Mouse (Mus musculus) hindbrain, embryonic 12.5 days (tissue): ENCODE measurements around the gene Cyren. TPM values are rescaled to one million over a fixed set of nuclear protein-coding genes. Genes with fewer than 3 reads are reported as not detected.
A peak's percentile ranks its signal among the peaks of the same experiment; 100 is the strongest.

Experiments used
- ATAC-seq: fragments of 200-750 bp; cut with Nextera tagmentation; 2 replicates; pipeline ENCODE4 v1.8.0; 2017; ENCODE audit warnings: moderate TSS enrichment; ENCODE audit not compliant: low FRiP score
- H3K27ac ChIP-seq: fragments of 300-500 bp; sonication (generic); 2 replicates; pipeline ENCODE4 v1.5.1; 2016; ENCODE audit warnings: mild to moderate bottlenecking
- H3K27me3 ChIP-seq: fragments of 300-500 bp; sonication (generic); 2 replicates; pipeline ENCODE4 v1.6.1; 2016; ENCODE audit warnings: mild to moderate bottlenecking
- H3K36me3 ChIP-seq: fragments of 300-500 bp; sonication (generic); 2 replicates; pipeline ENCODE4 v1.6.1; 2016; ENCODE audit warnings: mild to moderate bottlenecking
- H3K4me1 ChIP-seq: fragments of 300-500 bp; sonication (generic); 2 replicates; pipeline ENCODE4 v1.6.1; 2016
- H3K4me2 ChIP-seq: fragments of 300-500 bp; sonication (generic); replicated peaks from 2 replicates; pipeline ENCODE4 v1.6.1; 2016; ENCODE audit warnings: mild to moderate bottlenecking
- H3K4me3 ChIP-seq: fragments of 300-500 bp; sonication (generic); 2 replicates; pipeline ENCODE4 v1.5.1; 2016; ENCODE audit warnings: mild to moderate bottlenecking
- H3K9ac ChIP-seq: fragments of 300-500 bp; sonication (generic); 2 replicates; pipeline ENCODE4 v1.6.1; 2016; ENCODE audit warnings: mild to moderate bottlenecking, moderate library complexity
- H3K9me3 ChIP-seq: fragments of 300-500 bp; sonication (generic); replicated peaks from 2 replicates; pipeline ENCODE4 v1.6.1; 2016; ENCODE audit warnings: mild to moderate bottlenecking
- WGBS: fragments of 180-500 bp; shearing (Covaris S2); methylation state at CpG from one replicate; pipeline ENCODE4 v1.1.7; 2016; 5-methylcytosine and 5-hydroxymethylcytosine counted together
- polyA plus RNA-seq: library from polyadenylated mRNA; unstranded; fragments of >200 nt; fragmentation: Nextera tagmentation; extraction: Ambion mirVana; gene quantifications from 2 replicates; pipeline ENCODE4 v1.2.1, GENCODE M21; 2016

Gene Cyren
- polyA plus RNA-seq, 1 experiment from 2014 or later = 14.4 TPM

DNA sequence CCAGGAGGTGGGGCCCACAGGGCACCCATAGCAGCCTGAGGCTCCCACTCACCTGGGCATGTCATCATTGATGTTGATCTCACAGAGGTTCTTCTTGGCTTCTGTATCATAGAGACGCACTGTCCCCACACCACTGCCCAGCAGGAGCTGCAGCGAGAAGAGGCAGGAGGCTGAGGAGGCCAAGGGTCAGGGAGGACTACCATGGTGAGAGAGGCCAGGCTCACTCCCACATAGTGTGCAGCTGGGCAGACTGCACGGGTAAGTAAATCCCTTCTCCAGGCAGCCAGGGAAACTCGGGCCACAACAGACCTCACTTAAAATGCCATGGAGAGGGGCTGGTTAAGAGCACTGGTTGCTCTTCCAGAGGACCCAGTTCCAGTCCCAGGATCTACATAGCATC is 11.3 kb upstream of the Cyren start:
- no peak overlapping the region for H3K4me3 ChIP-seq
- no peak overlapping the region for H3K27ac ChIP-seq
- peaks cover 16% of the 10 kb centered on the region for H3K4me1 ChIP-seq
- H3K9me3 ChIP-seq = no peaks in the 10 kb centered on the region
- WGBS = 56% methylated on average over 4 of the region's 4 CpGs
- no peaks in the 10 kb centered on the region for H3K27me3 ChIP-seq
- no peak overlapping the region for H3K9ac ChIP-seq
- no peak for ATAC-seq
- no peak overlapping the region for H3K4me2 ChIP-seq
- H3K36me3 ChIP-seq = peaks cover 62% of the 10 kb centered on the region

DNA sequence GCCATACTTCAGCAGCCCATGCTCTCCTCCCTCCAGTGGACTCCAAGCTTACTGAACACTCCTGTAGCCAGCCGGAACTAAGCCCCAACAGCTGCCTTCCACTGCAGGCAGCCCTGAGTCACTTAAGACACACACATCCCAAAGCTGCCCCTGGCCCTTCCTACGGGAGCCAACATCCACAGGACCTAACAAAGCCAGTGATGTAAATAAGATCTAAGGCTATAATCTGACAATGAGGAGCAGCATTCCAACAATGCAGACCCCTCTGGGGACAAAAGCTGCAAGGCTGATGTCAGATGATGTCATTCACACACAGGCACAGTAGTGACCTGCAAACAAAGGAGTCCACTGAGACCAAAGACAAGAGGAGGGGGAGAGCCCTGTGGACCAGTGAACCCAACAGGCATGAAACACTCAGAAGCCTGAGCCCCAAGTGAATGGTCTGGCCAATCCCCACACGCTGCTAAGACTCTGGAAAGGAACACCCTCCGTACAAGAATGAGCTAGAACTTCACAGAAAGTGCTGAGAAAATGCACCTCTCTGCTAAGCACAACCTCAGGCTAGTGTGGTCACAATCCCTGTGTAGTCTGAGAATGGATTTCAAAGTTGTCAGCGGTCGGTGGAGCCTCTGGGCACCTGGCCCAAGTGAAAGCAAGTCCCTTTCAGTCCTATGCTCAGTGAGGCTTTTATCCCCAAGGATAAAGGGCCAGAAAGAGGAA is 9.4 kb upstream of the Cyren start:
- Histone ChIP-seq H3K36me3 (peaks cover 61% of the 10 kb centered on the region), H3K27ac (peak overlapping the region; percentile 37; the same call in 1 of the 2 replicates), H3K4me3 (no peak overlapping the region), H3K27me3 (no peaks in the 10 kb centered on the region), H3K4me1 (peaks cover 16% of the 10 kb centered on the region), H3K9ac (peak overlapping the region; percentile 32; the same call in 1 of the 2 replicates), H3K9me3 (no peaks in the 10 kb centered on the region), H3K4me2 (no peak overlapping the region)
- 47% methylated on average over 6 of the region's 6 CpGs for WGBS
- peak; percentile 75 for ATAC-seq

DNA sequence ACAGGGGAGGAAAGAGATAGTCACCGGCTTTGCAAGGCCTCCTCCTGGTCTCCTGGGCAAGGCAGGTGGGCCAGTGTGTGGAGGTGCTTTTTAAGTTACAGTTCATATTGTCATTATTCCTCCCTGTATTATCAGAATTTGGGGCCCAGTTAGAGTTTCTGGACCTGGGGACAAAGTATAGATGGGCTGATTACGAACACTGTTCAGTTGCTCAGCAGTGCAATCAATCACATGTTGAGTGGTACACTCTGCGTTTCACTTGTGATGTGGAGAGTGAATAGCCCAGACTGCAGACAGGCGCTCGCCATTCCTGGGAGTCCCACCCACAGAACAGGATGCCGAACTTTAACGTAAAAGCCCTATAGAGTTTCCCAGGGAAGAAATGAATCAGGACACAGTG is 6.9 kb upstream of the Cyren start:
- Histone ChIP-seq H3K27ac (no peak overlapping the region), H3K4me1 (peaks cover 16% of the 10 kb centered on the region), H3K9me3 (no peaks in the 10 kb centered on the region), H3K9ac (no peak overlapping the region), H3K4me3 (no peak overlapping the region), H3K4me2 (no peak overlapping the region), H3K27me3 (no peaks in the 10 kb centered on the region), H3K36me3 (peaks cover 56% of the 10 kb centered on the region)
- WGBS = 92% methylated on average over 7 of the region's 7 CpGs
- ATAC-seq = no peak

DNA sequence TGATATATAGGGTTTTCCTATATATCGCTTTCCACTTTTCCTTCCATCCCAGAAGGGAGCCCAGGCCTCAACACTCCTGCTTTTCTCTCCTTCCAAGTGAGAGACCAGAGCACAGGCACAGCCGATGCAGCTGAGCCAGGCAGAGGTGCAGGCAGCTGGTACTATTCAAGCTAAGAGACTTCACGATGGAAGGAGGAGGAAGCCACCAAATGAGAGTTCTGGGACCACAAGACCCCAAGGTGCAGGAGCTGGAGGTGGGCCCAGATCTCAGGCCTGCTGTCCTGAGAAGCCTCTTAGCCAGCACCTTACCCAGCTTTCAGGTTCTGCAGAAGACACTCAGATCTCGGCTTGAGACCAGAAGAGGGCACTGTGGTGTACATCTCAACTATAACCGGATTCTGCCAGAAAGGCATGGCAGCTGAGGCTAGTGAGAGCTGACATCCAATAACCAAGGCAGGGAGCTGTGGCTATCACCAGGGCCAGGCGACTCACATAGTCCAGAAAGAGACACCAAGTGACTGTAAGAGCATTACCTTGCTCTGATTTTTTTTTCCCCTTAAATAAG is 2.1 kb upstream of the Cyren start:
- ATAC-seq = no peak
- H3K9ac ChIP-seq = no peak overlapping the region

DNA sequence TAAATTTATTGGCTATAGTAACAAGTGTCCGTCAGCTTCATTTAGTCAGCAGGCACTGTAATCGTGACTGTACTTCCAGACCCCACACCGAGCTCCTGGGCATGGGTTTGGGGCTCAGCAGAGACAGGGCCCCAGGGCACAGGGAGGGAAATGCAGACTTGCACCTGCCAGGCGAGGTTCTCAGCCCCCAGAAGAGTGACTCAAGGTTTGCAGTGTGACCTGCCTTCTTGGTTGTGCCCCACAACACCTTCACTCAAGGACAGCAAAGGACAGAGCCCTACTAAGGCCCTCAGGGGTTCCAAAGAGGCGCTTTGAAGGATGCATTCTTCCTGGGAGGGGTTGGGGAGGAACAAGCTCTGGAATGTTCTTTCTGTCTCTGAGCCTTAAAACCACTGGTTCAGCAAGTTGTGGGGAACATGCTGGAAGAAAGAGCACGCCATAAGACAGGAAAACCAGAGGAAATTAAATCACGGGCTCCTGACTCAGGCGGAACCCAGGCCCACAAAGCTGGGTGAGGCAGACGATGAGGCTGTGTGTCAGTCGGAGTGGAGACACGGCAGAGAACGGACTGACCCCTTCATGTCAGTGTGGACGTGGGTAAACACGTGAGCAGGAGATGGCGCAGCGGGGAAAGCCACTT is 1.4 kb upstream of the Cyren start:
- H3K36me3 ChIP-seq = peaks cover 35% of the 10 kb centered on the region
- H3K27ac ChIP-seq = no peak overlapping the region
- H3K9ac ChIP-seq = no peak overlapping the region
- H3K4me1 ChIP-seq = peaks cover 24% of the 10 kb centered on the region
- WGBS = 89% methylated on average over 16 of the region's 16 CpGs
- no peak for ATAC-seq
- H3K9me3 ChIP-seq = no peaks in the 10 kb centered on the region
- H3K4me2 ChIP-seq = no peak overlapping the region
- H3K4me3 ChIP-seq = no peak overlapping the region
- no peaks in the 10 kb centered on the region for H3K27me3 ChIP-seq

More for the DNA sequence above, 2.1 kb upstream of the Cyren start:
- H3K4me3 ChIP-seq = no peak overlapping the region
- 54% methylated on average over 6 of the region's 6 CpGs for WGBS
- peaks cover 39% of the 10 kb centered on the region for H3K36me3 ChIP-seq
- H3K4me1 ChIP-seq = peaks cover 20% of the 10 kb centered on the region
- no peak overlapping the region for H3K27ac ChIP-seq
- no peak overlapping the region for H3K4me2 ChIP-seq
- no peaks in the 10 kb centered on the region for H3K9me3 ChIP-seq
- H3K27me3 ChIP-seq = no peaks in the 10 kb centered on the region

DNA sequence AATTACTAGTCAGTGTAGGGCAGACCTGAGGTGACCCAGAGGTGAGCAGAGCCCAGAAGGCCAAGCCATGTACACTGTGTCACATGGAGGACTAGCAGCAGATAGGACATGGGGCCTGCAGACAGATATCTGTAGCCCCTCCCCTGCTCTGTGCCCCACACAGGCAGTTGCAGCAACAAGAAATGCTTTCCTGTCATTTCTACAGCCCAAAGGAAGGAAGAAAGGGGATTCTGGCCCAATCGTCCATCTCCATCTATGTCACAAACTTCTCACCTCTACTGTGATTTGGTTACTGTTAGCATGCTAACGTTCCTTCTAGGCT is 1.1 kb downstream of the Cyren start:
- peak overlapping the region; percentile 71 for H3K4me2 ChIP-seq
- ATAC-seq = no peak
- H3K4me3 ChIP-seq = peak overlapping the region; percentile 63
- H3K4me1 ChIP-seq = peaks cover 24% of the 10 kb centered on the region
- no peaks in the 10 kb centered on the region for H3K27me3 ChIP-seq
- H3K9ac ChIP-seq = peak overlapping the region; percentile 82
- 43% methylated on average over 2 of the region's 2 CpGs for WGBS
- H3K27ac ChIP-seq = peak overlapping the region; percentile 90
- peaks cover 14% of the 10 kb centered on the region for H3K36me3 ChIP-seq
- H3K9me3 ChIP-seq = no peaks in the 10 kb centered on the region

DNA sequence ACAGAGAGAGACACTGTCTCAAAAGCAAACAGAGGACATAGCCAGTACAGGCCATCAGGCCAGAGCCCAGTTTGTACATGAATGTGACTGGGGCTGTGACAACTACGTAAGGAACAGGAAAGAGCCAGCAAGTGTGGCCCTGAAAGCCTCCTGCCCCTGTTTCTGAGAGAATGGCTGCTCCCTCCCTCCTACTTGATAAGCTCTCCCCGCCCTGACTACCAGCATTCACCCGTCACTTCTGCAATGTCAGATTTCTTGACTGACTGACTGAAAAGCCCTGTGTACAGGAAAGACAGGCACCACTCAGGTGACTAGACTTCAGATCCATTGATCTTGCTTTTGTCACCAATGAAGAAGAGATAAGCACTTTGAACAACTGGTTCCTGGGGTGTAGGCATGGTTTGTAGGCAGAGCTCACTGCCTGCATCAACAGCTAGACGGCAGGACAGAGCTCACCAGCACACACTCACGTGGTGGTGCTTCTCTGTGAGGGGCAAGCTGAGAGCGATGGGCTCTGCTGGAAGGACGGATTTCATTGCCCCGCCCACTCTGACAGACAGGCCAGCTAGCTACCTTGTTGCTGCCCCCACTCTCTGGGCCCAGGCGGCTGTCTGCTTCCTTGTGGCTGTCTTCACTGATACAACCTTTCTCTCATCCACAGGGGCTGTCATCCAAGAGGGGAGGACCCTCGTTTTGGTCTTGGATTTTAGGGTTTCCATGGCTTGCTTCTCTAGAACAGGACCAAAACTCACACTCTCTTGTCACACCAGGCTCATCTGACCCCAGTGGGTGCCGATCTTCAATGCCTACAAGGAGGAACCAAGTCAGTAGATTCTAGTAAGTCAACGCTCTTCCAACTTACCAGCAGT is 1.7 kb downstream of the Cyren start:
- peak overlapping the region; percentile 82; the same call in 1 of the 2 replicates for H3K9ac ChIP-seq
- no peaks in the 10 kb centered on the region for H3K9me3 ChIP-seq
- no peak overlapping the region for H3K27ac ChIP-seq
- peak overlapping the region; percentile 63; the same call in 1 of the 2 replicates for H3K4me3 ChIP-seq
- H3K4me2 ChIP-seq = peak overlapping the region; percentile 71; the same call in 1 of the 2 replicates
- peaks cover 9% of the 10 kb centered on the region for H3K36me3 ChIP-seq
- no peak for ATAC-seq
- peaks cover 24% of the 10 kb centered on the region for H3K4me1 ChIP-seq
- H3K27me3 ChIP-seq = no peaks in the 10 kb centered on the region
- 60% methylated on average over 12 of the region's 12 CpGs for WGBS

DNA sequence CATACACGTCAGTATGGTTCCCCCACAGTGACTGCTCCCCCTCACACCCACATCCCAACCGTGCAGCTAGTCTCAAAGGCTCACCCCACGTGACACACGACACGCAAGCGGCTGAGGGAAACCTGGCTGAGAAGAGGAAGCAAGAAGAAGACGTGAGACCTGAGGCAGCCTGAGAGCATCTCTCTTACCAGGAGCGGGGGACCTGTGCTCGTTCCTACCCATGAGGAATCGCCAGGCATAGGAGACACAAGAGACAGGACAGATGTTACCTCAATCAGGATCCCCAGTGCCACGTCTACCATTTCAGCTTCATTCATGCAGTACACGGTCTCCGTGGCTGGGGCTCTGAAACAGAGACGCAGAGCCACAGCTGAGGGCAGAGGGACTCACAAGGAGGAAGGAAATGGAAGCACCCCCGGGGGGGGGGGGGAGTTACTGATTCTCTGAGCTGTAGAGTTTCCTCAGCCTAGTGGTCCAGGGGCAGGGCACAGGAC is 2.5 kb downstream of the Cyren start:
- H3K4me3 ChIP-seq = no peak overlapping the region
- no peak overlapping the region for H3K27ac ChIP-seq
- H3K4me1 ChIP-seq = peaks cover 24% of the 10 kb centered on the region
- H3K36me3 ChIP-seq = 0 out of 2 replicates have a peak, but pooled peaks cover under 1% of the 10 kb centered on the region
- no peak overlapping the region for H3K9ac ChIP-seq
- H3K4me2 ChIP-seq = no peak overlapping the region
- no peaks in the 10 kb centered on the region for H3K27me3 ChIP-seq
- H3K9me3 ChIP-seq = no peaks in the 10 kb centered on the region
- 88% methylated on average over 15 of the region's 15 CpGs for WGBS
- ATAC-seq = no peak

DNA sequence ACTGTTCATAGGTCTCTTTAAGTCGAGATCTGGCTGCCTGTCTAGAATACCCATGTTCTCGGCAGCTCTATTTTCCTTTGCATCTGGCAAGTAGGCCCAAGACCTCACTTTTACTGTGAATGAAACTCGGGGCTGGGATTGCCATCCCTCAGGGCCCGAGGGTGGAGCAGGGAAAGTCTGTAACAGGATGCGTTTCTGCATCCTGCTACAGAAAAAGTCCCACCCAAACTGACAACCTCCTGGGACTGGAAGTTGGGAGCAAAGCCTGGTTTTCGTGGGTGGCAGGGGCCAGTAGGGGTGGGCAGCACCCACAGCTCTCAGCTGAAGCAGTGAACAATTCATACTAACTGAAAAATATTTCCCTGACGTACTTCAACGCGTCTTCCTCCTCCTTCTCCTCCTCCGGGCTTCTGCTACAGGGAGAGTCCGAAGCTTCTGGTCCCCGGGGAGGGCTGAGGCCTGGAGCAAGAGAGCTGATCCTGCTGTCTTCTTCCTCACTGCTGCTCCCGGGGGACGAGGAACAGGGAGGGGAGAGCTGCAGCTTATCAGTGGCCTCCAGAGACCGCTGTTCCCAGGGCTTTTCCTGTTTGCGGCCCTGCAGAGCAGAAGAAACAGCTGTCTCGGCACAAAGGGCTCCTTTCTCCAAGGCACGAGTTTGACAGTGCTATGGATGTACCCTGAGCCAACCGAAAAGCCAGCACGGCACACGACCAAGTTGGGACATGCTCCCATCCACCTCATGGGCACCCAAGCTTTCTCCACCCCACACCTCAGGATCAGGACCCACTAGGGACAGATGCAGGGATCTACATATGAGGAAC is 3.5 kb downstream of the Cyren start:
- Histone ChIP-seq H3K4me3 (no peak overlapping the region), H3K9me3 (no peaks in the 10 kb centered on the region), H3K4me2 (no peak overlapping the region), H3K27me3 (no peaks in the 10 kb centered on the region), H3K36me3 (no peaks in the 10 kb centered on the region), H3K9ac (no peak overlapping the region), H3K27ac (no peak overlapping the region), H3K4me1 (peaks cover 24% of the 10 kb centered on the region)
- WGBS = 72% methylated on average over 21 of the region's 21 CpGs
- no peak for ATAC-seq

DNA sequence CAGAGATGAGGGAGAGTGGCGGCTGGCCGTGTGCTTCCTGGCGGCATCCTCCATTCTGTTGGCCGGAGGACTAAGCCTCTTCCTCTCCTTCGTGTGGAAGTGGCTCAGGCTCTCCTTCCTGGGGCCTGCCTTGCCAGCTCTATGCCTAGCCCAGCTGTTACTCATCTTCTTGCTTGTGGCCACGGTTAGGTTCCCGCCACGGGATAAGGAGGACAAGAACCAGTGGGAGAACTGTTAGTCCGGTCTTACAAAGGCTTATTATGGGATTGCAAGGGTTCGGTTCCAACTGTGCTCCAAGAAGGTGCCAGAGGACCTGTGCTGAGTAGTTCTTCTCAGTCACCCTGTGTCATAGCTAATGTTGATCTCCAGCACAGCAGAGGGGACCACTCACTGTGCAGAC is 5.0 kb downstream of the Cyren start:
- Histone ChIP-seq H3K27ac (no peak overlapping the region), H3K4me1 (peaks cover 19% of the 10 kb centered on the region), H3K27me3 (no peaks in the 10 kb centered on the region), H3K9ac (no peak overlapping the region), H3K4me2 (no peak overlapping the region), H3K9me3 (no peaks in the 10 kb centered on the region), H3K4me3 (no peak overlapping the region), H3K36me3 (no peaks in the 10 kb centered on the region)
- ATAC-seq = no peak
- WGBS = 93% methylated on average over 10 of the region's 10 CpGs

DNA sequence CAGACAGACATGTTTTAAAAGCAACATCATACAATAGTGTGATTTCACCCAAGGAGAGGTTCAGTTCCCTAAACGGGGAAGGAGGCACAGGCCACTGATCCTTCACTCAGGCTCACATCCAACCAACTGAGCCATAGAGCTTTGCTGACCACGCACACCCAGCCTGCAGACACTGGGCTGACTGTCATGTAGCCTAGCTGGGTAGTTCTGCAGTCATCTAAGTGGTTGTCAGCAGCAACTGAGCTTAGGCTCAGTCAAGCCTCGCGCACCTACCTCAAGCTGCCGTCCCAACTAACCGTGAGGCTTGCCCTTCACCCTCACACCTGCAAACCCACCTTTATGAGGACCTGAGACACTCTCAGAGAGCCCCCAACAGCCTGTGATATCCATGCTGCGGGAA is 5.9 kb downstream of the Cyren start:
- no peak overlapping the region for H3K4me3 ChIP-seq
- H3K27ac ChIP-seq = no peak overlapping the region
- no peaks in the 10 kb centered on the region for H3K36me3 ChIP-seq
- no peak overlapping the region for H3K9ac ChIP-seq
- no peaks in the 10 kb centered on the region for H3K27me3 ChIP-seq
- WGBS = 92% methylated on average over 7 of the region's 7 CpGs
- no peak for ATAC-seq
- no peak overlapping the region for H3K4me2 ChIP-seq
- H3K9me3 ChIP-seq = no peaks in the 10 kb centered on the region
- peaks cover 14% of the 10 kb centered on the region for H3K4me1 ChIP-seq
